Mouse (Mus musculus) myocyte (in vitro differentiated cells): Measurements from ENCODE around the gene Gmds.

Source experiments
- E2F4 ChIP-seq: IDR thresholded peaks from one replicate; pipeline ENCODE4 v1.6.1; 2011; ENCODE audit warnings: mild to moderate bottlenecking, control low read depth, moderate library complexity; ENCODE audit not compliant: insufficient read depth
- MAX ChIP-seq: IDR thresholded peaks from one replicate; pipeline ENCODE4 v1.6.1; 2011; ENCODE audit warnings: low read depth, mild to moderate bottlenecking, control low read depth
- MYOG ChIP-seq, 3 experiments: IDR thresholded peaks; one replicate each; pipeline ENCODE4 v1.6.1; 2011; ENCODE audit warnings: control low read depth in 2 of 3, low read depth in 2 of 3, mild to moderate bottlenecking in 2 of 3; ENCODE audit not compliant: insufficient read length in 2 of 3, control insufficient read depth in 1 of 3, insufficient read depth in 1 of 3
- POLR2A ChIP-seq: IDR thresholded peaks from one replicate; pipeline ENCODE4 v1.6.1; 2011; ENCODE audit warnings: low read depth, mild to moderate bottlenecking, control low read depth, moderate library complexity; ENCODE audit not compliant: insufficient read length
- POLR2AphosphoS2 ChIP-seq: IDR thresholded peaks from one replicate; pipeline ENCODE4 v1.6.1; 2011; ENCODE audit warnings: low read depth, control low read depth; ENCODE audit not compliant: insufficient read length
- REST ChIP-seq: IDR thresholded peaks from one replicate; pipeline ENCODE4 v1.6.1; 2011; ENCODE audit warnings: mild to moderate bottlenecking, control low read depth, moderate library complexity; ENCODE audit not compliant: insufficient read depth, insufficient read length
- TCF3 ChIP-seq: IDR thresholded peaks from one replicate; pipeline ENCODE4 v1.6.1; 2011; ENCODE audit warnings: low read depth, control low read depth; ENCODE audit not compliant: insufficient read length
- USF1 ChIP-seq: IDR thresholded peaks from one replicate; pipeline ENCODE4 v1.6.1; 2011; ENCODE audit warnings: low read depth, mild to moderate bottlenecking, control low read depth, moderate library complexity

GRCm38 (mm10) chr13:31929299-31929698 lies 409.2 kb downstream of the Gmds start:
- TF ChIP-seq USF1 (no peak), POLR2A (no peak), REST (no peak), TCF3 (no peak), MAX (no peak), E2F4 (no peak), MYOG (IDR thresholded peaks at IDR 0.05; ENCODE audit: control insufficient read depth in 1 of 3, insufficient read depth in 1 of 3, insufficient read length in 2 of 3, low read depth in 2 of 3) (no peak), POLR2AphosphoS2 (no peak)
